Mouse (Mus musculus) thymus, adult 2 months (tissue): ENCODE data around the gene S1pr2. TPM values are rescaled to one million over a fixed set of nuclear protein-coding genes. Genes with fewer than 3 reads are reported as not detected.
"Not testable (repeated sequence)": the region's sequence is repeated elsewhere in the genome, so short reads cannot be mapped to it uniquely, and the experiment has no call there.

Source experiments
- DNase-seq: peaks from one replicate; pipeline ENCODE4 v3.0.0; 2021
- H3K27ac ChIP-seq: fragments of 200-500 bp; 2 replicates; pipeline ENCODE4 v1.5.1; 2012; ENCODE audit warnings: low read length, control low read depth; ENCODE audit not compliant: control insufficient read depth, insufficient read depth
- H3K27me3 ChIP-seq: fragments of 200-500 bp; 2 replicates; pipeline ENCODE4 v1.6.1; 2012; ENCODE audit warnings: mild to moderate bottlenecking, low read length, moderate library complexity, mixed read lengths; ENCODE audit not compliant: control insufficient read depth, insufficient read depth
- H3K36me3 ChIP-seq: fragments of 200-500 bp; 2 replicates; pipeline ENCODE4 v1.6.1; 2012; ENCODE audit warnings: mild to moderate bottlenecking, low read length, moderate library complexity; ENCODE audit not compliant: control insufficient read depth, insufficient read depth
- H3K4me1 ChIP-seq: fragments of 200-500 bp; replicated peaks from 2 replicates; pipeline ENCODE4 v1.6.1; 2012; ENCODE audit warnings: low read length; ENCODE audit not compliant: control insufficient read depth, insufficient read depth
- H3K4me3 ChIP-seq: fragments of 200-500 bp; 2 replicates; pipeline ENCODE4 v1.5.1; 2012; ENCODE audit warnings: mild to moderate bottlenecking, low read length, control low read depth, moderate library complexity; ENCODE audit not compliant: control insufficient read depth, insufficient read depth
- CTCF ChIP-seq: fragments of 200-500 bp; IDR thresholded peaks from 2 replicates; pipeline ENCODE4 v1.5.1; 2012; ENCODE audit warnings: mild to moderate bottlenecking, control low read depth, low read length, moderate library complexity, borderline replicate concordance; ENCODE audit not compliant: control insufficient read depth, poor library complexity, insufficient read depth; ENCODE audit errors: extremely low read depth
- POLR2A ChIP-seq: fragments of 200-500 bp; IDR thresholded peaks from 2 replicates; pipeline ENCODE4 v1.6.1; 2012; ENCODE audit warnings: mild to moderate bottlenecking, low read length, control low read depth, moderate library complexity; ENCODE audit not compliant: control insufficient read depth, poor library complexity, insufficient read depth; ENCODE audit errors: extremely low read depth
- WGBS: fragments of 180-500 bp; shearing (Covaris S2); methylation state at CpG from one replicate; pipeline ENCODE4 v1.1.7; 2018; 5-methylcytosine and 5-hydroxymethylcytosine counted together
- polyA plus RNA-seq: library from polyadenylated mRNA; depleted of rRNA; stranded (reverse); fragments of >200 nt; gene quantifications from 2 replicates; pipeline ENCODE4 v1.2.3, GENCODE M21; 2012

The S1pr2 gene
- polyA plus RNA-seq, 1 experiment: 11.0 TPM

- H3K4me3 ChIP-seq: peak overlapping the region; percentile 86
- TF ChIP-seq CTCF: no peak
- no peak for TF ChIP-seq POLR2A
- WGBS: 7% methylated on average over 17 of the region's 17 CpGs
- peaks cover 31% of the 10 kb centered on the region for H3K4me1 ChIP-seq
- DNase-seq: peak; percentile 27
- H3K36me3 ChIP-seq: peaks cover 3% of the 10 kb centered on the region; the same call in 1 of the 2 replicates
- H3K27ac ChIP-seq: peak overlapping the region; percentile 21; the same call in 1 of the 2 replicates
- no peaks in the 10 kb centered on the region for H3K27me3 ChIP-seq
These were observed 40.0 kb upstream of the S1pr2 start for GRCm38 (mm10) chr9:21016331-21017176.

GRCm38 (mm10) chr9:21015571-21016130, 39.1 kb upstream of the S1pr2 start, which contains the start of gene Icam1:
Gene Icam1, plus strand, starts transcription at chr9:21015985.
- Histone ChIP-seq H3K4me1 (peaks cover 31% of the 10 kb centered on the region), H3K4me3 (peak within 1 kb of the TSS; percentile 86)
- 1% methylated on average over 30 of the region's 30 CpGs for WGBS

GRCm38 (mm10) chr9:21014691-21015570, 38.4 kb upstream of the S1pr2 start:
- WGBS: 2% methylated on average over 29 of the region's 29 CpGs
- no peak for TF ChIP-seq POLR2A
- TF ChIP-seq CTCF: no peak
- H3K36me3 ChIP-seq: no peaks in the 10 kb centered on the region; the same call in 1 of the 2 replicates
- peaks cover 31% of the 10 kb centered on the region for H3K4me1 ChIP-seq
- DNase-seq: peak; percentile 67
- H3K4me3 ChIP-seq: peak overlapping the region; percentile 86
- H3K27ac ChIP-seq: peak overlapping the region; percentile 44
- H3K27me3 ChIP-seq: no peaks in the 10 kb centered on the region

More at GRCm38 (mm10) chr9:21015571-21016130, 39.1 kb upstream of the S1pr2 start, which contains the start of gene Icam1:
- Histone ChIP-seq H3K36me3 (peaks cover 3% of the 10 kb centered on the region; the same call in 1 of the 2 replicates), H3K27me3 (no peaks in the 10 kb centered on the region), H3K27ac (peak within 1 kb of the TSS; percentile 45)
- no peak for TF ChIP-seq CTCF
- peak; percentile 92 for TF ChIP-seq POLR2A
- peak; percentile 83 for DNase-seq

- Histone ChIP-seq H3K27ac (no peak overlapping the region), H3K4me1 (peaks cover 27% of the 10 kb centered on the region), H3K4me3 (no peak overlapping the region), H3K27me3 (no peaks in the 10 kb centered on the region), H3K36me3 (peaks cover 7% of the 10 kb centered on the region; the same call in 1 of the 2 replicates)
- DNase-seq: no peak
- 0% methylated on average over 1 of the region's 1 CpGs for WGBS
- no peak for TF ChIP-seq CTCF
- TF ChIP-seq POLR2A: no peak
These were observed 35.8 kb upstream of the S1pr2 start for GRCm38 (mm10) chr9:21012368-21012767.

- Histone ChIP-seq H3K36me3 (peaks cover 7% of the 10 kb centered on the region; the same call in 1 of the 2 replicates), H3K4me3 (no peak overlapping the region), H3K4me1 (peaks cover 23% of the 10 kb centered on the region), H3K27ac (no peak overlapping the region), H3K27me3 (no peaks in the 10 kb centered on the region)
- DNase-seq: no peak
- TF ChIP-seq POLR2A (no peak), CTCF (no peak)
- WGBS: 43% methylated on average over 5 of the region's 5 CpGs
These were observed 35.3 kb upstream of the S1pr2 start for GRCm38 (mm10) chr9:21011846-21012312.

GRCm38 (mm10) chr9:21010939-21011541, 34.5 kb upstream of the S1pr2 start:
- not testable (repeated sequence) for H3K4me3 ChIP-seq, H3K36me3 ChIP-seq, DNase-seq, H3K27ac ChIP-seq, H3K27me3 ChIP-seq
- H3K4me1 ChIP-seq: peaks cover 14% of the 10 kb centered on the region
- 74% methylated on average over 9 of the region's 9 CpGs for WGBS
